Mouse (Mus musculus) R1 (cell line): Measurements from ENCODE around the gene Iqcb1.

Experiments used
- DNase-seq: peaks from one replicate; pipeline ENCODE4 v3.0.0-alpha.2; 2018; ENCODE audit warnings: low read depth, low spot score

The Iqcb1 gene

GRCm38 (mm10) chr16:36875276-36875851 lies 47.2 kb downstream of the Iqcb1 start:
- peak; percentile 56 for DNase-seq

GRCm38 (mm10) chr16:36877316-36877715 lies 49.1 kb downstream of the Iqcb1 start:
- DNase-seq, result peak; percentile 36

GRCm38 (mm10) chr16:36882737-36883343 lies 54.7 kb downstream of the Iqcb1 start:
- DNase-seq, result no peak

- peak; percentile 77 for DNase-seq
Observed at GRCm38 (mm10) chr16:36884881-36885280, 56.7 kb downstream of the Iqcb1 start.

- DNase-seq, result no peak
Observed at GRCm38 (mm10) chr16:36885912-36886311, 57.7 kb downstream of the Iqcb1 start.

GRCm38 (mm10) chr16:36887546-36887945 lies 59.4 kb downstream of the Iqcb1 start:
- DNase-seq, result peak; percentile 90

- DNase-seq, result no peak
Observed at GRCm38 (mm10) chr16:36890559-36890958, 62.4 kb downstream of the Iqcb1 start.

GRCm38 (mm10) chr16:36891415-36891814 lies 63.2 kb downstream of the Iqcb1 start:
- DNase-seq, result no peak

- no peak for DNase-seq
Observed at GRCm38 (mm10) chr16:36893317-36893716, 65.1 kb downstream of the Iqcb1 start.

- no peak for DNase-seq
Observed at GRCm38 (mm10) chr16:36896712-36897111, 68.5 kb downstream of the Iqcb1 start.

- DNase-seq, result no peak
Observed at GRCm38 (mm10) chr16:36903156-36903555, 75.0 kb downstream of the Iqcb1 start.

GRCm38 (mm10) chr16:36911909-36912308 lies 83.7 kb downstream of the Iqcb1 start:
- DNase-seq, result no peak

GRCm38 (mm10) chr16:36912311-36912710 lies 84.1 kb downstream of the Iqcb1 start:
- DNase-seq, result no peak

- no peak for DNase-seq
Observed at GRCm38 (mm10) chr16:36914195-36914594, 86.0 kb downstream of the Iqcb1 start.

- no peak for DNase-seq
Observed at GRCm38 (mm10) chr16:36918505-36918904, 90.3 kb downstream of the Iqcb1 start.

GRCm38 (mm10) chr16:36920410-36920809 lies 92.2 kb downstream of the Iqcb1 start:
- DNase-seq, result no peak

GRCm38 (mm10) chr16:36921067-36921613 lies 93.0 kb downstream of the Iqcb1 start:
- no peak for DNase-seq

GRCm38 (mm10) chr16:36921980-36922379 lies 93.8 kb downstream of the Iqcb1 start:
- no peak for DNase-seq
